10 mouse cellular contexts compared by ENCODE assay signal in genomic region chr9:121822585-121822991, GRCm38 (mm10). TPM values are rescaled to one million over a fixed set of nuclear protein-coding genes. Genes with fewer than 3 reads are reported as not detected.
DNase-seq lines count a peak whose midpoint lies in the region; ATAC-seq and TF ChIP-seq lines count a peak whose summit lies in the region.
"Had no signal": no experiment of that assay in that cellular context is flagged by ENCODE, and none has a peak within 500 bp of the region (broad histone marks: within the 10 kb centered on the region; RNA-seq: fewer than 3 reads in every experiment).

No protein-coding gene starts in this region.

- no peak overlapping the region for H3K4me3 ChIP-seq in hindbrain, postnatal 0 days (ENCODE audit: low read length)
- H3K4me3 ChIP-seq in midbrain, embryonic 15.5 days, result no peak overlapping the region
- H3K4me3 ChIP-seq: erythroblast, embryonic 14.5 days; limb, embryonic 12.5 days had no signal

- no peaks in the 10 kb centered on the region for H3K9me3 ChIP-seq in hindbrain, postnatal 0 days (ENCODE audit: low read length)
- H3K9me3 ChIP-seq in midbrain, embryonic 15.5 days, result no peaks in the 10 kb centered on the region
- H3K9me3 ChIP-seq: limb, embryonic 12.5 days had no signal

- peak; percentile 70 for DNase-seq in layer of hippocampus, adult 11-12 months (ENCODE audit: low spot score)
- no peak for DNase-seq in layer of hippocampus, adult 9-10 months (ENCODE audit: low spot score)
- DNase-seq in cerebellum, postnatal 25 days, result peak; percentile 47
- peak; percentile 80 for DNase-seq in hindbrain, postnatal 0 days (ENCODE audit: low spot score)
- no peak for DNase-seq in gastrocnemius, adult 18-20 months (ENCODE audit: low spot score)

- peak; percentile 78 for ATAC-seq in hindbrain, postnatal 0 days
- peak; percentile 69 for ATAC-seq in midbrain, embryonic 15.5 days (replicated peaks)
- no peak for ATAC-seq in megakaryocyte, adult 5-6 weeks (ENCODE audit: poor library complexity, severe bottlenecking)

- H3K27ac ChIP-seq in hindbrain, postnatal 0 days, result peak overlapping the region; percentile 80
- H3K27ac ChIP-seq in midbrain, embryonic 15.5 days, result peak overlapping the region; percentile 62
- H3K27ac ChIP-seq: limb, embryonic 12.5 days had no signal

- TF ChIP-seq CTCF in hindbrain, postnatal 0 days (IDR thresholded peaks at IDR 0.05; ENCODE audit: low read depth), result no peak

- no peak overlapping the region for H3K4me2 ChIP-seq in hindbrain, postnatal 0 days (ENCODE audit: low read depth, low read length)
- no peak overlapping the region for H3K4me2 ChIP-seq in midbrain, embryonic 15.5 days
- H3K4me2 ChIP-seq: limb, embryonic 12.5 days had no signal

- no peaks in the 10 kb centered on the region for H3K27me3 ChIP-seq in hindbrain, postnatal 0 days (ENCODE audit: insufficient read depth, low read length)
- H3K27me3 ChIP-seq in midbrain, embryonic 15.5 days (replicated peaks), result no peaks in the 10 kb centered on the region

- H3K36me3 ChIP-seq in hindbrain, postnatal 0 days (ENCODE audit: insufficient read depth, low read length), result no peaks in the 10 kb centered on the region
- H3K36me3 ChIP-seq in midbrain, embryonic 15.5 days (replicated peaks), result no peaks in the 10 kb centered on the region
- H3K36me3 ChIP-seq: limb, embryonic 12.5 days had no signal

- no peak overlapping the region for H3K9ac ChIP-seq in hindbrain, postnatal 0 days (replicated peaks; ENCODE audit: low read length)
- H3K9ac ChIP-seq in midbrain, embryonic 15.5 days, result no peak overlapping the region
- H3K9ac ChIP-seq: limb, embryonic 12.5 days had no signal

- WGBS in hindbrain, postnatal 0 days, result 26% methylated on average over 6 of the region's 6 CpGs
- WGBS in midbrain, embryonic 15.5 days, result 55% methylated on average over 6 of the region's 6 CpGs

- peaks cover 23% of the 10 kb centered on the region; the same call in 1 of the 2 replicates for H3K4me1 ChIP-seq in hindbrain, postnatal 0 days (ENCODE audit: insufficient read depth, low read length)
- H3K4me1 ChIP-seq in midbrain, embryonic 15.5 days, result peaks cover 11% of the 10 kb centered on the region; the same call in 1 of the 2 replicates

RNA-seq across cellular contexts. Expression of gene Ccdc13, which starts 16.7 kb away (rescaled TPM):
- 3.7 and 5.6 TPM in 2 replicates for total RNA-seq in hindbrain, postnatal 0 days (2014; rRNA removed)
- polyA plus RNA-seq in hindbrain, postnatal 0 days (2015; fragmentation: Nextera tagmentation; extraction: Ambion mirVana), result 3.3 and 4.0 TPM in 2 replicates
- polyA plus RNA-seq in midbrain, embryonic 15.5 days (2015; fragmentation: Nextera tagmentation; extraction: Ambion mirVana), result 4.1 and 4.2 TPM in 2 replicates
- under 1 TPM in 1 of 2 experiments, not detected in 1; 0.17 TPM for total RNA-seq in gastrocnemius, adult 18-20 months (2021)
- total RNA-seq in megakaryocyte, adult 5-6 weeks (2015), result not detected in 2 replicates
- total RNA-seq in megakaryocyte, adult 5-6 weeks (2017), result not detected in 2 replicates
- polyA plus RNA-seq: erythroblast, embryonic 14.5 days had no signal

RNA-seq across cellular contexts. Expression of gene Hhatl, which starts 30.3 kb away (rescaled TPM):
- 1.2 and 1.8 TPM in 2 replicates for total RNA-seq in hindbrain, postnatal 0 days (2014; rRNA removed)
- 0.78 and 0.85 TPM in 2 replicates for polyA plus RNA-seq in hindbrain, postnatal 0 days (2015; fragmentation: Nextera tagmentation; extraction: Ambion mirVana)
- polyA plus RNA-seq in midbrain, embryonic 15.5 days (2015; fragmentation: Nextera tagmentation; extraction: Ambion mirVana), result 0.09 TPM in 1 of 2 replicates, not detected in the other
- total RNA-seq in gastrocnemius, adult 18-20 months (2021), result 100 to 1,000 TPM; 125 to 145 TPM
- not detected in 2 replicates for total RNA-seq in megakaryocyte, adult 5-6 weeks (2015)
- total RNA-seq in megakaryocyte, adult 5-6 weeks (2017), result not detected in 2 replicates
- polyA plus RNA-seq: erythroblast, embryonic 14.5 days had no signal

RNA-seq across cellular contexts. Expression of gene Higd1a, which starts 35.6 kb away (rescaled TPM):
- total RNA-seq in hindbrain, postnatal 0 days (2014; rRNA removed), result 27.2 and 36.9 TPM in 2 replicates
- 191 and 197 TPM in 2 replicates for polyA plus RNA-seq in hindbrain, postnatal 0 days (2015; fragmentation: Nextera tagmentation; extraction: Ambion mirVana)
- polyA plus RNA-seq in midbrain, embryonic 15.5 days (2015; fragmentation: Nextera tagmentation; extraction: Ambion mirVana), result 142 and 144 TPM in 2 replicates
- 10 to 100 TPM; 82.9 to 95.7 TPM for total RNA-seq in gastrocnemius, adult 18-20 months (2021)
- total RNA-seq in megakaryocyte, adult 5-6 weeks (2015), result 64.0 and 80.3 TPM in 2 replicates
- 9.5 and 13.5 TPM in 2 replicates for total RNA-seq in megakaryocyte, adult 5-6 weeks (2017)

RNA-seq across cellular contexts. Expression of gene Klhl40, which starts 45.2 kb away (rescaled TPM):
- total RNA-seq in hindbrain, postnatal 0 days (2014; rRNA removed), result 2.1 and 4.1 TPM in 2 replicates
- 2.3 and 2.4 TPM in 2 replicates for polyA plus RNA-seq in hindbrain, postnatal 0 days (2015; fragmentation: Nextera tagmentation; extraction: Ambion mirVana)
- 1.6 and 1.9 TPM in 2 replicates for polyA plus RNA-seq in midbrain, embryonic 15.5 days (2015; fragmentation: Nextera tagmentation; extraction: Ambion mirVana)
- total RNA-seq in gastrocnemius, adult 18-20 months (2021), result 100 to 1,000 TPM; 121 to 228 TPM
- not detected in 2 replicates for total RNA-seq in megakaryocyte, adult 5-6 weeks (2015)
- not detected in 2 replicates for total RNA-seq in megakaryocyte, adult 5-6 weeks (2017)
- polyA plus RNA-seq: erythroblast, embryonic 14.5 days; small intestine, adult 2 months had no signal

Comparison
In these comparisons a context has a peak if more than half of its experiments do, and no peak if none do; other contexts are left out.
1. DNase-seq: peak in layer of hippocampus, adult 11-12 months (single experiment), cerebellum, postnatal 25 days (2 of 2) and hindbrain, postnatal 0 days (single experiment); none in layer of hippocampus, adult 9-10 months (single experiment) and gastrocnemius, adult 18-20 months (single experiment).
2. RNA of gene Hhatl, which starts 30.3 kb away (total RNA-seq): 125 to 145 TPM in gastrocnemius, adult 18-20 months; 1.2 to 1.8 TPM in hindbrain, postnatal 0 days and not detected in megakaryocyte, adult 5-6 weeks; every median in the first group is over 10 times any median in the second.